Mouse (Mus musculus): ENCODE results near the gene A630073D07Rik.
"Not testable (repeated sequence)": the region's sequence is repeated elsewhere in the genome, so short reads cannot be mapped to it uniquely, and the experiment has no call there.

A630073D07Rik gene

GRCm38 (mm10) chr6:132651426-132651825, at the start of gene A630073D07Rik:
Gene A630073D07Rik, minus strand, starts transcription at chr6:132651526.
- DNase-seq (ENCODE audit: low spot score in 2 of 2), result no peak

DNA sequence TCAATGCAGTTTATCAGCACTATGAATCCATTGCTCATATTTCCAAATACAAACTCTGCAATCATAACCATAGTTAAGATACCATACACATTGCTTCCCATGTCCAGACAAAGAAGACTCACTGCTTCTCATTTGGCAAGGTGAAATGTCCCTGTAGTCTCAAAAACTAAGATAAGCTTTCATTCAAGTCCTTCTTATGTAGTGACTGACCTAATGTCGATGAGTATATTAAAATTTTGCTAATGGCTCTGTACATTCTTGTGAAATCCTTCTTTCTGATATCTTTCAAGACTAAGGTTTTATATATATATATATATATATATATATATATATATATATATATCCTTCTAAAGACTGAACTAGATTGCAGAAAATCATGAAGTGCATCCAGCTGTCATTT, 49.6 kb upstream of the A630073D07Rik start, which contains the start of gene Tas2r121:
Gene Tas2r121, minus strand, starts transcription at position 101 of the 400 bp plus-strand sequence.
- no peak for DNase-seq (ENCODE audit: low spot score in 2 of 2)

- not testable (repeated sequence) for DNase-seq (ENCODE audit: low spot score in 2 of 2)
Observed at GRCm38 (mm10) chr6:132691596-132691995, 40.3 kb upstream of the A630073D07Rik start.

- no peak for DNase-seq (ENCODE audit: low spot score in 2 of 2)
Observed at GRCm38 (mm10) chr6:132656653-132657052, 5.3 kb upstream of the A630073D07Rik start, which contains the start of gene Tas2r120. Gene Tas2r120, plus strand, starts transcription at chr6:132656953.

DNA sequence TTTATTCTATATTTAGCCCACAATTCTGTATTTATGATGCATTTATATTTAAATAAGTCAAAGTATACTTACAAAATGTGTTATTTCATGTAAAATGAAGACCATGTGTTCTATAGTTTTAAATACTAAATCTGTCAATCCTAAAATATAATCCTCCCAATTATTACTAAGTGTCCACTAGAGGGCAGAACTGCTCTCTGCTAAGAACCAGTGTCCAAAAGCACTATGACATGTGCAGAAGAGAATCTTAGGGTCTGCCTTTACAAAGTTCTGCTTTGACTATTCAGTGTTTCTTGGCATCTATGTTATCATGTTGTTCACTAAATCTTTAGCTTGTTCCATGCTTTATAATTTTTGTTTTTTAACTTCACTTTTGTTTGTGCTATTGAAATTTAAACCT, 1.9 kb downstream of the A630073D07Rik start:
- DNase-seq (ENCODE audit: low spot score in 2 of 2), result no peak

DNA sequence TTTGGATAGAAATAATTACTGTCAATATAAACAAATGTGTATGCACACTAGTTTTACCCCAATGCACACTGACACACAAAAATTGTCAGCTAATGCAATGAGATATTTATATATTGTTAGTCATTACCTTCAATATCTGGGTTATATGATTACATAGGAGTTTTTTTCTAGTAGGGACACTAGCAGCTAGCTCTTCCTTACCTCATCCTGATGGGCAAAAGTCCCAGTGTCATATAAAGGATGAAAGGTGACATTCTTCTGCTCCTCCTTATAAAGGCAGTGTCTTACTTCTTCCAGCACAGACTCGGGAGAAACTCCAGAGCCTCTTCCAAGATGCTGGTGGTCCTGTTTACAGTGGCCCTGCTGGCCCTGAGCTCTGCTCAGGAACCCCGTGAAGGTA, 55.7 kb downstream of the A630073D07Rik start, which contains the start of gene Prp2:
Gene Prp2, plus strand, starts transcription at position 301 of the 400 bp plus-strand sequence.
- DNase-seq (ENCODE audit: low spot score in 2 of 2), result not testable (repeated sequence)

Measured in spleen, postnatal 4 days (tissue).